Mouse (Mus musculus) kidney, embryonic 15.5 days (tissue): Measurements from ENCODE around the gene Galnt2. TPM values are rescaled to one million over a fixed set of nuclear protein-coding genes. Genes with fewer than 3 reads are reported as not detected.

Source experiments
- ATAC-seq: fragments of 200-750 bp; cut with Nextera tagmentation; replicated peaks from 2 replicates; pipeline ENCODE4 v1.8.0; 2017; ENCODE audit warnings: moderate TSS enrichment; ENCODE audit not compliant: low FRiP score
- H3K27ac ChIP-seq: fragments of 300-500 bp; sonication (generic); 2 replicates; pipeline ENCODE4 v1.5.1; 2015; ENCODE audit warnings: mild to moderate bottlenecking, inconsistent platforms
- H3K27me3 ChIP-seq: fragments of 300-500 bp; sonication (generic); 2 replicates; pipeline ENCODE4 v1.6.1; 2015; ENCODE audit warnings: inconsistent platforms
- H3K36me3 ChIP-seq: fragments of 300-500 bp; sonication (generic); 2 replicates; pipeline ENCODE4 v1.6.1; 2015; ENCODE audit warnings: inconsistent platforms
- H3K4me1 ChIP-seq: fragments of 300-500 bp; sonication (generic); 2 replicates; pipeline ENCODE4 v1.6.1; 2015; ENCODE audit warnings: inconsistent platforms
- H3K4me2 ChIP-seq: fragments of 300-500 bp; sonication (generic); 2 replicates; pipeline ENCODE4 v1.6.1; 2015; ENCODE audit warnings: moderate library complexity, mild to moderate bottlenecking, inconsistent platforms
- H3K4me3 ChIP-seq: fragments of 300-500 bp; sonication (generic); replicated peaks from 2 replicates; pipeline ENCODE4 v1.5.1; 2015; ENCODE audit warnings: mild to moderate bottlenecking, inconsistent platforms
- H3K9ac ChIP-seq: fragments of 300-500 bp; sonication (generic); 2 replicates; pipeline ENCODE4 v1.6.1; 2015; ENCODE audit warnings: mild to moderate bottlenecking, inconsistent platforms
- H3K9me3 ChIP-seq: fragments of 300-500 bp; sonication (generic); replicated peaks from 2 replicates; pipeline ENCODE4 v1.6.1; 2016; ENCODE audit warnings: inconsistent platforms
- WGBS: fragments of 180-500 bp; shearing (Covaris S2); methylation state at CpG from one replicate; pipeline ENCODE4 v1.1.7; 2015; ENCODE audit warnings: mixed read lengths; 5-methylcytosine and 5-hydroxymethylcytosine counted together
- polyA plus RNA-seq: library from polyadenylated mRNA; unstranded; fragments of >200 nt; fragmentation: Nextera tagmentation; extraction: Ambion mirVana; gene quantifications from 2 replicates; pipeline ENCODE4 v1.2.1, GENCODE M21; 2015

The Galnt2 gene
- polyA plus RNA-seq, 1 experiment from 2014 or later: 47.6 TPM

DNA sequence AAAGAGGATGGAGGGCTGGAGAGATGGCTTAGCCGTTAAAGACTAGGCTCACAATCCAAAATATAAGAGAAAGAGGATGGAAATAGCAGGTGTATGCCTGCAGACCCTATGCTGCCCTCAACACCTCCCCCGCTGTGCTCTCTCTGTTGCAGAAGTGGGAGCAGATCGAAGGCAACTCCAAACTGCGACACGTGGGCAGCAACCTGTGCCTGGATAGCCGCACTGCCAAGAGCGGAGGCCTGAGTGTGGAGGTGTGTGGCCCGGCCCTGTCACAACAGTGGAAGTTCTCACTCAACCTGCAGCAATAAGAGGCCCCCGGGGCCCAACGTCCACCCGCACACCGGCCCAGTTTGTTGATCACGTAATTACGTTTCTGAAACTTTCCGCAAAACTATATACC is 112.0 kb downstream of the Galnt2 start:
- Histone ChIP-seq H3K9me3 (no peaks in the 10 kb centered on the region), H3K4me3 (no peak overlapping the region), H3K27me3 (no peaks in the 10 kb centered on the region), H3K4me1 (peaks cover 30% of the 10 kb centered on the region), H3K9ac (no peak overlapping the region), H3K4me2 (no peak overlapping the region), H3K36me3 (peaks cover 64% of the 10 kb centered on the region), H3K27ac (no peak overlapping the region)
- WGBS: 93% methylated on average over 15 of the region's 15 CpGs
- ATAC-seq: no peak

DNA sequence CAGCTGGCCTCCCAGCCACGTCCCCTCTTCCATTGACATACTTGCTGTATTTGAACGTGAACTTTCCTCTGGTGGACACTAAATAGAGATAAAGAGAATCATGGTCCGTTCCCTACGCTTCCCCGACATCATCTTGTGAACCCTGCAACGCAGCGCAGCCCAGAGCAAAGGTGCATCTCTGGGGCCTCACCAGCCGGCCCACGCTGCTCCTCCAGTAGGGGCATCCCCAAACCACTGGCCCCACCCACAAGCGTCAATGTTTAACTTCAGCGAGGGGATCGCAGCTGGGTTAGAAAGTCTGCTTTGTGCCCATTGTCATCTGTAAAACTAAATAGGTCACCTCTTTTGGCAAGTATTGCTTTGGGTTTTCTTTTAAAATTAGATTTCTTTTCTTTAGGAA is 112.8 kb downstream of the Galnt2 start:
- 88% methylated on average over 12 of the region's 12 CpGs for WGBS
- H3K4me2 ChIP-seq: no peak overlapping the region
- H3K4me3 ChIP-seq: no peak overlapping the region
- H3K27ac ChIP-seq: no peak overlapping the region
- no peaks in the 10 kb centered on the region for H3K27me3 ChIP-seq
- H3K9me3 ChIP-seq: no peaks in the 10 kb centered on the region
- peaks cover 30% of the 10 kb centered on the region for H3K4me1 ChIP-seq
- peaks cover 56% of the 10 kb centered on the region for H3K36me3 ChIP-seq
- H3K9ac ChIP-seq: no peak overlapping the region
- no peak for ATAC-seq

DNA sequence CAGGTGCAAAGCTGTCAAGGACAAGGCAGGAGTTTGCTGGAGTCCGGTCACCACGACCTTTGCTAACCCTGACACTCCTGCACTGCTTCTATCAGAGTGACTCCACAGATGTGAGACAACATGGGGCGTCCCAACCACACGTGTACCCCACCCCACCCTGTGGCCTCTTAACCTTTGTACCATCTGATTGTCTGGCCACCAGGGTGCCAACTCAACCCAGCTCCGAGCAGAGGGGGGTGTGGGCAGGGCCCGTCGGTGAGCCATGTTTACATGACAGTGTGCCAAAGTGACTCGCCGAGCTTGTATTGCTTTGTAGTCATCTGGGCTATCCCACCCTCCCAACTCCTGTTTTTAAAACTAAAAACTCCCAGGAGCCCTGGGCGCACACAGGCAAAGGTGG is 113.9 kb downstream of the Galnt2 start:
- Histone ChIP-seq H3K9me3 (no peaks in the 10 kb centered on the region), H3K4me2 (no peak overlapping the region), H3K9ac (no peak overlapping the region), H3K27ac (no peak overlapping the region), H3K4me1 (peaks cover 25% of the 10 kb centered on the region), H3K27me3 (no peaks in the 10 kb centered on the region), H3K36me3 (peaks cover 53% of the 10 kb centered on the region), H3K4me3 (no peak overlapping the region)
- 84% methylated on average over 10 of the region's 10 CpGs for WGBS
- ATAC-seq: no peak

DNA sequence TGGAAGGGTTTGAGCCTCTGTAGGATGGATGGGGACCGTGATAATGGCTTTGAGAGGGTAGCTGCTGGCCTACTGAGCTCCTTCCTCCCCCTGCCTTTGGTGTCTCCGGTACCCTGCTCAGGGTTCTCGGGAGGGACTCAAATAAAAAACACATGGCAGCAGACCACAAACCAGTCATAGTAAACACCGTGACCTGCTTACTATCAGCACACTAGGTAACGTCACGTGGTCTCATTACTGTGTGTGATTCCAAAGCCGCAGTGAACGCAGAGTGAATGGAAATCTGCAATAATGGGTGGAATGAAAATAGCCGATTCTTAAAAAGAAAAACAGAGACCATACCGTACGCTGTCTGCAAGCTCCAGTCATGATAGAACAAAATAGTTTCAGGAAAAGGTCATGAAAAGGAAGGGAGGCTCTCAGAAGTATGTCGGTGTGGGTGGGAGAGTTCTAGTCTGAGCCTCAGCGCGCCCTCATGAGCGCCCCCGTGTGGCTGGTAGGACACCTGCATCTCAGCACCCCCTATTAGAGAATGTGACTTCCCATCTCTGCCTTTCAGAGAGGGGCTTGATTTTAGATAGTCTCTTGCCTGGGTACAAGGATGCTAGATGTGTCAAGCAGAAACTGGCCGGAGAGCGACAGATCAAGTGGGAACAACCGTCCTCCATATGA is 115.8 kb downstream of the Galnt2 start:
- Histone ChIP-seq H3K36me3 (peaks cover 39% of the 10 kb centered on the region), H3K4me3 (no peak overlapping the region), H3K9ac (no peak overlapping the region), H3K27ac (no peak overlapping the region), H3K27me3 (no peaks in the 10 kb centered on the region), H3K4me1 (peaks cover 11% of the 10 kb centered on the region), H3K4me2 (no peak overlapping the region), H3K9me3 (no peaks in the 10 kb centered on the region)
- ATAC-seq: 0 out of 2 replicates have a peak, but pooled peaks have one; percentile 34
- 46% methylated on average over 19 of the region's 19 CpGs for whole genome bisulfite sequencing

DNA sequence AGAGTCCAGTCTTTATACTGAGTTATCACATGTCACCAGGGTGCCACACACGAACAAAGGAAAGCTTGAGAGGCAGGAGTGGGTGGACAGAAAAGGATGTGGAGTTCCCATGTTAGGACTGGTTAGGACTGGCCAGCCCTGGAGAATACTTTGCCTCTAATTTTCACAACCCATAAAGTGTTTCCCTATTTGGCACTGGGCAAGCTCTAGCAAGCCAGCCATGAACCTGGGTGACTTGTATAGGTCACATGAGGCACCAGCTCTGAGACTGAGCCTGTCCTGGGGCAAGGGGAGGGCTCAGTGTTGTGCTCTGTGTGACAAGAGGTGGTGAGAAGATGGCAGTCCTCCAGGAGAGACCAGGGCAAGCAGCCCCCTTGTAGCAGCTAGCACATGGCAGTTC is 116.9 kb downstream of the Galnt2 start:
- H3K9me3 ChIP-seq: no peaks in the 10 kb centered on the region
- H3K27ac ChIP-seq: peak overlapping the region; percentile 29; the same call in 1 of the 2 replicates
- ATAC-seq: no peak; the same call in 1 of the 2 replicates
- 48% methylated on average over 1 of the region's 1 CpGs for WGBS
- no peak overlapping the region for H3K4me2 ChIP-seq
- H3K27me3 ChIP-seq: no peaks in the 10 kb centered on the region
- H3K4me1 ChIP-seq: peaks cover 9% of the 10 kb centered on the region
- H3K9ac ChIP-seq: no peak overlapping the region
- H3K36me3 ChIP-seq: peaks cover 28% of the 10 kb centered on the region
- H3K4me3 ChIP-seq: no peak overlapping the region

DNA sequence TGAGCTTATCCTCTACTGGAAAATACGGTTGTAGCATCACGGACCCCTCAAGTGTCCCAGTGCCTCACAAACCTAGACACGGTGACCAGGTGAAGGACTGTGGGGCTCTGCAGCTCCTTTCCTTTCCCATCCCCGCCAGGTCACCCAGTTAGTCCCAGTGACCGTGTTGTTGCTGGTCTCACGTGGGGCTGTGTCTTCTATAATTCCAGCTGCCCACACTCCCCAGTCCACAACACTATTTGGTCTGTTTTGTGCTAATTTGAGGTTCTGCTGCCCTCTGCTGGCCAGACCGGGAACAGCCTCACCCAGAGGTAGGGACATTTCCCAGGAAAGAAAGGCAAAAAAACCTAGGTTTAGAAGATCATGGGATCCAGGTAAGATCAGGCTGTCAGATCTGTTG is 118.5 kb downstream of the Galnt2 start:
- H3K9ac ChIP-seq: no peak overlapping the region
- 34% methylated on average over 7 of the region's 7 CpGs for WGBS
- peaks cover 9% of the 10 kb centered on the region for H3K4me1 ChIP-seq
- ATAC-seq: 0 out of 2 replicates have a peak, but pooled peaks have one; percentile 31
- H3K4me3 ChIP-seq: no peak overlapping the region
- no peak overlapping the region for H3K4me2 ChIP-seq
- H3K27ac ChIP-seq: no peak overlapping the region
- peaks cover 14% of the 10 kb centered on the region; the same call in 1 of the 2 replicates for H3K36me3 ChIP-seq
- no peaks in the 10 kb centered on the region for H3K27me3 ChIP-seq
- H3K9me3 ChIP-seq: no peaks in the 10 kb centered on the region

DNA sequence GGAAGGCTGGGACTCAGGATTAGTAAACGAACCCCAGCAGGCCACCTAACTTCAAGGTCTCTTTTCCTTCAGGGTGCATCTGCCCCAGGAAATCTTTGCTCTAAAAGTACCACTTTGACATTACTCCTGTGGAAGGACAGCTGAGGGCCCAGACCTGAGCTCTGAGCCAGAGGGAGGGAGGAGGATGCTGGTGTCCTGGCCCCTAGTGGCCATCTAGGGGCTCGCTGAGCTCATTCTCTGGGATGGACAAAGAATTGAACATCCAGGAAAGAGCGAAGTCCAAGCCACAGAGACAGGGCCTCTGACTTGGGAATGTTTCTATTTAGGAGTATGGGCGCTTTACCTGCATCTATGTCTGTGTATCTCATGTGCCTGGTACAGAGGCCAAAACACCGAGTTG is 120.4 kb downstream of the Galnt2 start:
- 65% methylated on average over 5 of the region's 5 CpGs for WGBS
- Histone ChIP-seq H3K9ac (no peak overlapping the region), H3K27me3 (no peaks in the 10 kb centered on the region), H3K4me1 (peaks cover 9% of the 10 kb centered on the region), H3K36me3 (no peaks in the 10 kb centered on the region), H3K4me3 (no peak overlapping the region), H3K27ac (no peak overlapping the region), H3K9me3 (no peaks in the 10 kb centered on the region), H3K4me2 (no peak overlapping the region)
- ATAC-seq: no peak

DNA sequence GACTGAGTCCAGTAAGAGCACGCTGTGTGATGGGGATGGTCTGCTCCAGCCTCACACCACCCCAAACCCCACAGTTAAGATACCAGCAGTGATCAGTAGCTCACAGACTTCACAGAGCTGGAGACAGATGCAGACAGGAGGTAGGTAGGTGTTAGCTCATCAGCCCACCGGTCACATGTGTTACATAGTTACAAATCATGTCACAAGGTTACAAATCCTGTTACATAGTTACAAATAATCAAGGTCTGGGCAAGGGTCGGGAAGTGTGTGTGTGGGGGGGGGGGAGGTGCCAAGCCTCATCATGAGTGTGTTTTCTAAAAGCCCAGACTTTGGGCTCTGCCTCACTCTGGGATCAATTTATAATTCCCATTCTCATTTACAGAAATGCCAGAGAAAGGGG is 129.7 kb downstream of the Galnt2 start:
- Histone ChIP-seq H3K4me1 (no peaks in the 10 kb centered on the region), H3K4me3 (no peak overlapping the region), H3K9me3 (no peaks in the 10 kb centered on the region), H3K4me2 (no peak overlapping the region), H3K27ac (no peak overlapping the region), H3K27me3 (no peaks in the 10 kb centered on the region), H3K36me3 (no peaks in the 10 kb centered on the region), H3K9ac (no peak overlapping the region)
- 75% methylated on average over 3 of the region's 3 CpGs for WGBS
- ATAC-seq: no peak

DNA sequence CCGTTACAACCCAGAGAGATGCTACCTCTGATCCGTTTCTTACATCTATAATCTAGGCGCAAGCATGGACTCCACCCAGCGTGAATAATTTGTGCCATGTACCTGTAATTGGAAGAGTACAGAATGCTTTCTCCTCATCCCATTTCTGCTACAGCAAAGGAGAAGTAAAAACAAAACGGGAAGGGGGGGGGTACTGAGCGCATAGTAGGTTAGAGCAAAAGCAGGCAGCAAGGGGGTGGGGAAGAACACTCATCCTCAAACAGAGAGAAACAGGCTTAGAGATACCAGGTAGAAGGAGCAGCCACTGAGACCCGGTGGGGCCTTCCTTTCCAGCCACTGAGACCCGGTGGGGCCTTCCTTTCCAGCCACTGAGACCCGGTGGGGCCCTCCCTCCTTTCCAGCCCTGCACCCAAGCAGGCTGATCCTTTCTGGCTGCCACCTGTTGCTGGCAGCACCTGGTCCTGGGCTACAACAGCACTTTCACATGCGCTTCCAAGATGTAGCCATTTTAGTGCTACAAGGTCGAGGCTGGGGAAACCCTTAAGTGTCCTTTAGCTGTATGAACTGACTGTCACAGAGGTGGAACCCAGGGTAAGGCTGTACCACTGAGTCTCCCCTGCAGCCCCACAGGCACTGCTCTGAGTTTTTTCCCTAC is 130.7 kb downstream of the Galnt2 start:
- Histone ChIP-seq H3K4me3 (no peak overlapping the region), H3K27me3 (no peaks in the 10 kb centered on the region), H3K4me1 (no peaks in the 10 kb centered on the region), H3K9ac (no peak overlapping the region), H3K4me2 (no peak overlapping the region), H3K36me3 (no peaks in the 10 kb centered on the region), H3K9me3 (no peaks in the 10 kb centered on the region), H3K27ac (no peak overlapping the region)
- no peak for ATAC-seq
- 82% methylated on average over 11 of the region's 11 CpGs for WGBS

DNA sequence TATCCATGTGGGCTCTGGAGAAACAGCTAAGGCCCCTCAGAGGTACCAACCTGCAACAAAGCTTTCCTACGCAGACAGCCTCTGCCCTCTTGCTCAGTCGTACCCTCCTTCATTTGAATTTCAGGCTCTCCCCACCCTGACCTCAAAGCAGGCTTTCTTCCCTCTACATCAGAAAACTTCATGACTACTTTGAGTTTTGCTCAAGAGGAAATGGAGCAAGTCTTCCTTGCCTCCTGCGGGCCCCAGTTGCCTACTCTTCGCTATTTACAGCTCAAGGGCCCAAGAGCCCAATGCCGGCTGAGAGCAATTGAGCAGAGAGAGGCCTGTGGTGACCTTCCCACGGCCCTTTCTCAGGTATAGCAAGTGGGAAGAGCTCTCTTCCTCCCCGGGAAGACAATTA is 131.4 kb downstream of the Galnt2 start:
- H3K27ac ChIP-seq: no peak overlapping the region
- H3K27me3 ChIP-seq: no peaks in the 10 kb centered on the region
- no peaks in the 10 kb centered on the region for H3K9me3 ChIP-seq
- H3K9ac ChIP-seq: no peak overlapping the region
- WGBS: 85% methylated on average over 7 of the region's 7 CpGs
- no peak for ATAC-seq
- H3K36me3 ChIP-seq: no peaks in the 10 kb centered on the region
- H3K4me2 ChIP-seq: no peak overlapping the region
- no peaks in the 10 kb centered on the region for H3K4me1 ChIP-seq
- no peak overlapping the region for H3K4me3 ChIP-seq

DNA sequence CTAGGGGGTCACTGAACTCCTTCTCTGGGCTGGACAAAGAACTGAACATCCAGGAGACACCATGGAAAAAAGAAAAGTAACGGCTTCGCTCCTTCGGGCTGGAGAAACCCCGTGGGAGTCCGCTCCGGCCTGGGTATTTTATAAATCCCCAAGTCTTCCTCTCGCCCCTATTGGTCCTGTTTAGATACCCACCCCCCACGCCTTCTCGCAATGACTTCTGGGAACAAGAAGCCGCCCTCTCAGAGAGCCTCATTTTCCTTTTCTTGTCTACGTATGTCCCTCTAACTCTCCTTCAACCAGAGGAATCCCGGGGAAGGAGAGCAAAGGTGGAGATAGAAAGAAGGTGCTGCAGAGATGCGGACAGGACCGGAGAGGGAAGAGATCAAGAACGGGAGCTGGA is 132.1 kb downstream of the Galnt2 start:
- WGBS: 95% methylated on average over 15 of the region's 15 CpGs
- H3K27ac ChIP-seq: no peak overlapping the region
- no peak for ATAC-seq

DNA sequence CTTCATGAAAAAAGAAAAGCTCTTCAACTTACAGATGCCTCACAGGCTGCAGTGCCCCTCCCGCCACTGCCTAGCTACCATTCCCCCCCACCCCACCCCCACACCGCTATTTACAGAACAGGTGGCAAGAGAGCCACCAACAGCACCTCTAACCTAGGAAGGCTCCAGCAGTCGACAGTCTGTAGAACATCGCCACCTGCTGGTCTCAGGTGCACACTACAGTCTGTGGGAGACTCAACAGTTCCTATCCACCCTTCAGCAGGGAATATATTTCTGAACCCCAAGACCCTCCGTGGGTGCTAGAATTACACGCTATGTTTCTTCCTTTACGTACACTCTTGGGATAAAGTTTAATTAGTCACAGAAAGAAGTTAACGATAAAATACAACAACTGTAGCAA is 137.0 kb downstream of the Galnt2 start:
- Histone ChIP-seq H3K4me3 (no peak overlapping the region), H3K36me3 (no peaks in the 10 kb centered on the region), H3K27me3 (no peaks in the 10 kb centered on the region), H3K27ac (no peak overlapping the region), H3K4me1 (no peaks in the 10 kb centered on the region), H3K9me3 (no peaks in the 10 kb centered on the region), H3K4me2 (no peak overlapping the region), H3K9ac (no peak overlapping the region)
- 13% methylated on average over 8 of the region's 8 CpGs for WGBS
- ATAC-seq: no peak

More for the DNA sequence above, 132.1 kb downstream of the Galnt2 start:
- H3K4me2 ChIP-seq: no peak overlapping the region
- no peak overlapping the region for H3K4me3 ChIP-seq
- no peaks in the 10 kb centered on the region for H3K4me1 ChIP-seq
- H3K9me3 ChIP-seq: no peaks in the 10 kb centered on the region
- no peak overlapping the region for H3K9ac ChIP-seq
- H3K36me3 ChIP-seq: no peaks in the 10 kb centered on the region
- no peaks in the 10 kb centered on the region for H3K27me3 ChIP-seq
